ENCODE assay signal across 9 mouse cellular contexts in genomic region chr10:17202556-17203415, GRCm38 (mm10).
DNase-seq lines count a peak whose midpoint lies in the region; ATAC-seq and TF ChIP-seq lines count a peak whose summit lies in the region.
"Had no signal": no experiment of that assay in that cellular context is flagged by ENCODE, and none has a peak within 500 bp of the region (broad histone marks: within the 10 kb centered on the region; RNA-seq: fewer than 3 reads in every experiment).

No protein-coding gene starts in this region.

- no peak overlapping the region for H3K4me3 ChIP-seq in hindbrain, embryonic 13.5 days
- H3K4me3 ChIP-seq in midbrain, postnatal 0 days (ENCODE audit: low read depth, low read length): no peak overlapping the region
- no peak overlapping the region for H3K4me3 ChIP-seq in intestine, embryonic 16.5 days (ENCODE audit: low read length)

- TF ChIP-seq CTCF in midbrain, postnatal 0 days (IDR thresholded peaks at IDR 0.05): no peak

- no peaks in the 10 kb centered on the region for H3K27me3 ChIP-seq in hindbrain, embryonic 13.5 days
- H3K27me3 ChIP-seq in midbrain, postnatal 0 days (ENCODE audit: insufficient read depth, low read length): no peaks in the 10 kb centered on the region
- no peaks in the 10 kb centered on the region for H3K27me3 ChIP-seq in intestine, embryonic 16.5 days (replicated peaks; ENCODE audit: control insufficient read depth, insufficient read depth, low read length)

- ATAC-seq in hindbrain, embryonic 13.5 days (ENCODE audit: low FRiP score): peak; percentile 79
- peak; percentile 23; the same call in 1 of the 2 replicates for ATAC-seq in midbrain, postnatal 0 days (ENCODE audit: low FRiP score)
- ATAC-seq in intestine, embryonic 16.5 days: no peak

- peak overlapping the region; percentile 72 for H3K27ac ChIP-seq in hindbrain, embryonic 13.5 days
- H3K27ac ChIP-seq in midbrain, postnatal 0 days (ENCODE audit: low read depth, low read length): no peak overlapping the region
- no peak overlapping the region for H3K27ac ChIP-seq in intestine, embryonic 16.5 days (ENCODE audit: low read length)

- no peak overlapping the region for H3K4me2 ChIP-seq in hindbrain, embryonic 13.5 days
- H3K4me2 ChIP-seq in midbrain, postnatal 0 days (ENCODE audit: low read depth, low read length, poor library complexity, severe bottlenecking): no peak overlapping the region
- no peak overlapping the region for H3K4me2 ChIP-seq in intestine, embryonic 16.5 days (ENCODE audit: low read depth, low read length)

- H3K9ac ChIP-seq in hindbrain, embryonic 13.5 days: no peak overlapping the region
- no peak overlapping the region for H3K9ac ChIP-seq in midbrain, postnatal 0 days (replicated peaks; ENCODE audit: low read length, poor library complexity, severe bottlenecking)
- no peak overlapping the region for H3K9ac ChIP-seq in intestine, embryonic 16.5 days (ENCODE audit: low read depth, low read length)

- DNase-seq in left cerebral cortex, postnatal 4 days: peak; percentile 33
- no peak for DNase-seq in left cerebral cortex, adult 9 months (ENCODE audit: low spot score in 2 of 2)
- DNase-seq in embryo, embryonic 10 days (ENCODE audit: low spot score): peak; percentile 70
- DNase-seq in midbrain, postnatal 0 days (ENCODE audit: low spot score): peak; percentile 75
- no peak for DNase-seq in thymus, adult 18-20 months
- DNase-seq in heart, postnatal 14 days: no peak
- DNase-seq: adrenal gland, postnatal 14 days had no signal

- no peaks in the 10 kb centered on the region for H3K9me3 ChIP-seq in hindbrain, embryonic 13.5 days
- H3K9me3 ChIP-seq in midbrain, postnatal 0 days (ENCODE audit: low read length): no peaks in the 10 kb centered on the region
- no peaks in the 10 kb centered on the region for H3K9me3 ChIP-seq in intestine, embryonic 16.5 days (ENCODE audit: control insufficient read depth, low read length)

- peaks cover 5% of the 10 kb centered on the region; the same call in 1 of the 2 replicates for H3K4me1 ChIP-seq in hindbrain, embryonic 13.5 days (replicated peaks)
- no peaks in the 10 kb centered on the region for H3K4me1 ChIP-seq in midbrain, postnatal 0 days (ENCODE audit: insufficient read depth, low read length)
- no peaks in the 10 kb centered on the region for H3K4me1 ChIP-seq in intestine, embryonic 16.5 days (ENCODE audit: control insufficient read depth, insufficient read depth, low read length)

- intact Hi-C loops in left cerebral cortex, postnatal 4 days (cut with DNase I): no loop called here
- intact Hi-C loops in heart, postnatal 14 days (cut with DNase I): no loop called here

- WGBS in hindbrain, embryonic 13.5 days: 13% methylated on average over 4 of the region's 4 CpGs
- 8% methylated on average over 4 of the region's 4 CpGs for WGBS in midbrain, postnatal 0 days
- WGBS in intestine, embryonic 16.5 days: 39% methylated on average over 4 of the region's 4 CpGs

- no peaks in the 10 kb centered on the region for H3K36me3 ChIP-seq in hindbrain, embryonic 13.5 days
- no peaks in the 10 kb centered on the region for H3K36me3 ChIP-seq in midbrain, postnatal 0 days (ENCODE audit: insufficient read depth, low read length)
- no peaks in the 10 kb centered on the region for H3K36me3 ChIP-seq in intestine, embryonic 16.5 days (ENCODE audit: control insufficient read depth, insufficient read depth, low read length)

Comparison
In these comparisons a context has a peak if more than half of its experiments do, and no peak if none do; other contexts are left out.
1. DNase-seq: peak in left cerebral cortex, postnatal 4 days (single experiment), embryo, embryonic 10 days (single experiment) and midbrain, postnatal 0 days (single experiment); none in left cerebral cortex, adult 9 months (0 of 2), thymus, adult 18-20 months (0 of 2) and heart, postnatal 14 days (0 of 2).